Mouse (Mus musculus) stomach, embryonic 14.5 days (tissue): ENCODE measurements around the gene Orai3. TPM values are rescaled to one million over a fixed set of nuclear protein-coding genes. Genes with fewer than 3 reads are reported as not detected.

Experiments used
- ATAC-seq: fragments of 200-750 bp; cut with Nextera tagmentation; 2 replicates; pipeline ENCODE4 v1.8.0; 2017; ENCODE audit warnings: low read depth, moderate TSS enrichment; ENCODE audit not compliant: insufficient number of reproducible peaks, insufficient read depth, low FRiP score
- H3K27ac ChIP-seq: fragments of 300-500 bp; sonication (generic); 2 replicates; pipeline ENCODE4 v1.5.1; 2014; ENCODE audit warnings: mild to moderate bottlenecking, low read length, moderate library complexity, mixed read lengths
- H3K27me3 ChIP-seq: fragments of 300-500 bp; sonication (generic); 2 replicates; pipeline ENCODE4 v1.6.1; 2014; ENCODE audit warnings: low read length, control low read depth, mixed read lengths; ENCODE audit not compliant: control insufficient read depth, insufficient read depth
- H3K36me3 ChIP-seq: fragments of 300-500 bp; sonication (generic); 2 replicates; pipeline ENCODE4 v1.6.1; 2014; ENCODE audit warnings: mild to moderate bottlenecking, control low read depth, low read length, moderate library complexity, mixed read lengths; ENCODE audit not compliant: control insufficient read depth, insufficient read depth
- H3K4me1 ChIP-seq: fragments of 300-500 bp; sonication (generic); 2 replicates; pipeline ENCODE4 v1.6.1; 2014; ENCODE audit warnings: low read length, control low read depth, mixed read lengths; ENCODE audit not compliant: control insufficient read depth, insufficient read depth
- H3K4me2 ChIP-seq: fragments of 300-500 bp; sonication (generic); replicated peaks from 2 replicates; pipeline ENCODE4 v1.6.1; 2014; ENCODE audit warnings: low read depth, low read length, control low read depth
- H3K4me3 ChIP-seq: fragments of 300-500 bp; sonication (generic); 2 replicates; pipeline ENCODE4 v1.5.1; 2014; ENCODE audit warnings: low read depth, low read length, control low read depth
- H3K9ac ChIP-seq: fragments of 300-500 bp; sonication (generic); replicated peaks from 2 replicates; pipeline ENCODE4 v1.6.1; 2014; ENCODE audit warnings: low read depth, mild to moderate bottlenecking, control low read depth, low read length, moderate library complexity, mixed read lengths
- H3K9me3 ChIP-seq: fragments of 300-500 bp; sonication (generic); 2 replicates; pipeline ENCODE4 v1.6.1; 2016; ENCODE audit warnings: low read depth, low read length, control low read depth; ENCODE audit not compliant: control insufficient read depth
- WGBS: fragments of 180-500 bp; shearing (Covaris S2); extraction: QIAGEN DNeasy Blood & Tissue Kit; methylation state at CpG from one replicate; pipeline ENCODE4 v1.1.7; 2014; 5-methylcytosine and 5-hydroxymethylcytosine counted together
- polyA plus RNA-seq: library from polyadenylated mRNA; unstranded; fragments of >200 nt; fragmentation: Nextera tagmentation; extraction: Ambion mirVana; gene quantifications from 2 replicates; pipeline ENCODE4 v1.2.1, GENCODE M21; 2014

Gene Orai3
- polyA plus RNA-seq, 1 experiment from 2014 or later, result 24.8 TPM

DNA sequence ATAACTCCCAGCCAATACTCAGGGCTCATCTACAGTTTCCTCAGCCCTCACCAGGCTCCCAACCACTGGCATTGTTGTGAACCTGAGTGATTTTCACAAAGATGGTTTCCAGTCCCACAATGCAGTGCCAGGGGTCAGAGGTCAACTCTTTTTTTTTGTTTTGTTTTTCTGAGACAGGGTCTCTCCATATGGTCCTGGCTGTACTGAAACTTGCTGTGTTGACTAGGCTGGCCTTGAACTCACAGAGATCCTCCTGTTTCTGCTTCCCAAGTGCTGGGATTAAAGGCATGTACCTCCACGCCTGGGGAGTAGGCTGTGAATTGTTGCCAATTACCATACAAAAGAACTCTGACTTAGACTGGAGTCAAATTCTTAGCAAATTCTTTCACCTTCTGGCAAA lies 40.2 kb downstream of the Orai3 start:
- no peak overlapping the region for H3K4me3 ChIP-seq
- H3K4me1 ChIP-seq, result no peaks in the 10 kb centered on the region
- H3K27ac ChIP-seq, result no peak overlapping the region
- H3K9me3 ChIP-seq, result no peaks in the 10 kb centered on the region
- H3K4me2 ChIP-seq, result no peak overlapping the region
- H3K36me3 ChIP-seq, result no peaks in the 10 kb centered on the region; the same call in none of the 2 replicates
- WGBS, result 97% methylated on average over 1 of the region's 1 CpGs
- ATAC-seq, result no peak
- H3K27me3 ChIP-seq, result no peaks in the 10 kb centered on the region
- no peak overlapping the region for H3K9ac ChIP-seq

DNA sequence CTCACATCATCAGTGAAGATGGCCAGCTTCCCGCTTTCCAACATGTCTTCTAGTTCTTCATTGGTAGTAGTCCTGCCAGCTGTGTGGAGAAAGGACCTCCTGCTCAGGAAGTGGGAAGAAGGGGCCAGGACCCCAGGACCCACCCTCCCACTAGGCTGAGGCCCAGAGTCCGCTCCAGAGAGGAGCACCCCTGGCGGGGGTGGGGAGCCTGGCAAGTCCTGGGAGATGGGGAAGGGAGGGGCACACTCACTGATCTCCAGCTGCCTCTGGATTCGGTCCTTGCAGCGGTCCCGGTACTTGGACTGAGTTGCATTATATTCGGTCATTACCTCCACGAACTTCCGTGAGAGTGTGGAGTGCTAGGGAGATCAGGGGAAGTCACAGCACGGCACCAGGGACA lies 41.0 kb downstream of the Orai3 start:
- H3K36me3 ChIP-seq, result no peaks in the 10 kb centered on the region; the same call in none of the 2 replicates
- H3K9ac ChIP-seq, result no peak overlapping the region
- no peaks in the 10 kb centered on the region for H3K9me3 ChIP-seq
- H3K4me3 ChIP-seq, result no peak overlapping the region
- H3K27me3 ChIP-seq, result no peaks in the 10 kb centered on the region
- H3K27ac ChIP-seq, result no peak overlapping the region
- H3K4me2 ChIP-seq, result no peak overlapping the region
- 75% methylated on average over 10 of the region's 10 CpGs for WGBS
- H3K4me1 ChIP-seq, result no peaks in the 10 kb centered on the region
- ATAC-seq, result no peak

DNA sequence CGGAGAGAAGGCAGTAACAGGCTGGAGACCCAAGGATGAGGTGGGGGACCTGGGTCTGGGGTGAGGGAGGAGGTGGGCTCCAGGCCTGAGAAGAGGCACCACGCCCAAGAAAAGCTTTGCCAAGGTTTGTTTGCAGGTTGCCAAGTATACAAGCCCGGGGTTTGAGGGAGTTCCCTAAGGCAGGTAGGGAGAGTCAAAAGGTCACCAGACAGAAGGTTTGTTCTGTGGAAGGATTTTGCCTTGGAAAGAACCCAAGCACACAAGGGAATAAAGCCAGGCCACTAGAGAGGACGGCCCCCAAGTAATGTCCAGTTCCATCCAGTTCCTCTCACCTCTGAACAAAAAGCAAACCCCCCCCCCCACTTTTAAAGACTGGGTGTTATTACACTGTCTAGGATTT lies 41.6 kb downstream of the Orai3 start:
- no peak overlapping the region for H3K27ac ChIP-seq
- no peaks in the 10 kb centered on the region; the same call in none of the 2 replicates for H3K36me3 ChIP-seq
- no peak overlapping the region for H3K4me3 ChIP-seq
- H3K4me2 ChIP-seq, result no peak overlapping the region
- H3K9ac ChIP-seq, result no peak overlapping the region
- no peaks in the 10 kb centered on the region for H3K4me1 ChIP-seq
- no peaks in the 10 kb centered on the region for H3K9me3 ChIP-seq
- WGBS, result 79% methylated on average over 4 of the region's 4 CpGs
- no peaks in the 10 kb centered on the region for H3K27me3 ChIP-seq
- ATAC-seq, result no peak

DNA sequence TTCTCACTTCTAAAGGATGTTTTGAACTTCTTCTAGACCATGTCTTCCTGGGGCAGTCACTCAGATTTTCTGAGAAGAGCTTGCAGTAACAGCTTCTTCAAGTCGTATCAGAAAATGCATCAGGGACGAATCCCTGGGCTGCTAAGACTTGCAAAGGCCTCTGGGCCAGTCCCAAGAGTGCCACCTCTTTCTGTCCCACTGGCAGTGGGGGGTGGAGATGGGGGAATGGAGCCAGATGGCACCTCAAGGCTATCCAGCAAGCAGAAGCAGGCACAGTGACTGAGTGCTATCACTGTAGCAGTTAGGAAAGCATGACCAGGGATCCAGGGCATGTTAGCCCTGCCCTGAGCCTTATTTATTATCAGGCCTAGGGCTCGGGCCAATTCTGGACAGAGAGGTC lies 42.7 kb downstream of the Orai3 start:
- WGBS, result 84% methylated on average over 3 of the region's 3 CpGs
- Histone ChIP-seq H3K9ac (no peak overlapping the region), H3K4me1 (no peaks in the 10 kb centered on the region), H3K27me3 (no peaks in the 10 kb centered on the region), H3K4me3 (no peak overlapping the region), H3K36me3 (no peaks in the 10 kb centered on the region; the same call in none of the 2 replicates), H3K9me3 (no peaks in the 10 kb centered on the region), H3K27ac (no peak overlapping the region), H3K4me2 (no peak overlapping the region)
- ATAC-seq, result no peak

DNA sequence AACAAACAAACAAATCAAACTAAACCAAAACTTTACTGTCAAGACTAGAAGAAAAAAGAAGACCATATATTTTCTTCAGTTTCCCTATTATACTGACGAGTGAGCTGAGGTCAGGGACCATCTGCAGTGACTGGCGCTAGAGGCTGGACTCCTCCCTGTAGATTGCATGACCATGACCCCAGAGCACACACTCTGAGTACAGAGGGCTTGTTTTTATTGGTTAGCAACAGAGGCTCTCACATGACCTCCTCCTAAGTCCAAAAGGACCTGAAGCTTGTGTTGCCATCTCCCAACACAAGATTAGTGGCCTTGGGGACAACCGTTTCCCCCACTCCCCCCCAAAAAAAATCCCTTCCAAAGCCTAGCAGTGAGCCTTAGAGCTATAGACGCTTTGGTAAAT lies 44.2 kb downstream of the Orai3 start:
- no peak overlapping the region for H3K4me3 ChIP-seq
- no peak overlapping the region for H3K27ac ChIP-seq
- no peak for ATAC-seq
- no peaks in the 10 kb centered on the region; the same call in 1 of the 2 replicates for H3K36me3 ChIP-seq
- H3K4me2 ChIP-seq, result no peak overlapping the region
- no peak overlapping the region for H3K9ac ChIP-seq
- no peaks in the 10 kb centered on the region for H3K27me3 ChIP-seq
- 70% methylated on average over 4 of the region's 4 CpGs for WGBS
- no peaks in the 10 kb centered on the region for H3K4me1 ChIP-seq
- no peaks in the 10 kb centered on the region for H3K9me3 ChIP-seq

DNA sequence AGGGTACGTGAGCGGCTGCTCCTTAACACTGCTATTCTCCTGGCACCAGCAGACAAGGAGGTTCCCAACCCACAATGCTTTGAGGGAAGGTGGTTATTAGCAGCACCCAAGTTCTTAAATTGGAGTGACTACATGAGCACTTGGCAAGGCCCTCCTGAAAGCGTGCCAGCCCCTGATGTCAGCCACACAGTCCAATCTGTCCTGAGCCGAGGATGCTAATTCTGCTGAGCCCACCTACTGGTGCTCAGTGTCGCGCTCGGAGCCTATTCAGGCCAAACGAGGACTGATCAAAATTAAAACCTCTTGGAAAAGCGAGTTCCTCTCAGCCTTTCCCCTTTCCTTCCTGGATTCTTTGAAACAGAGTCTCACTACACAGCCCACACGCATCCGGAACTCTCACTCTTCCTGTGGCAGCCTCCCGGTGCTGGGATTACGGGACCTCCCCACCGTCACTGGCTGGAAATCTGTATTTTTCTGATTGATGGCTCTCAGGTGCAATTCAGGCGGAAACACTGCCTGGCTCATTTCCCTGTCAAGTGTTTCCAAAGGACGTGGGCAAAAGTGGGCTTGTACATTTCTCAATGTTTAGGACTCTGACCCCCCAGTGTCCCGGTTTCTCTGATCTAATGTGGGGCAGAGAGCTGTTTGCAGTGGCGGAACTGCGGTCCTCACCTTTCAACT lies 44.8 kb downstream of the Orai3 start:
- no peak overlapping the region for H3K4me2 ChIP-seq
- no peak overlapping the region for H3K4me3 ChIP-seq
- H3K9me3 ChIP-seq, result no peaks in the 10 kb centered on the region
- H3K27me3 ChIP-seq, result no peaks in the 10 kb centered on the region
- no peak overlapping the region for H3K27ac ChIP-seq
- no peaks in the 10 kb centered on the region for H3K4me1 ChIP-seq
- no peak overlapping the region for H3K9ac ChIP-seq
- WGBS, result 75% methylated on average over 19 of the region's 19 CpGs
- ATAC-seq, result no peak
- no peaks in the 10 kb centered on the region; the same call in 1 of the 2 replicates for H3K36me3 ChIP-seq

DNA sequence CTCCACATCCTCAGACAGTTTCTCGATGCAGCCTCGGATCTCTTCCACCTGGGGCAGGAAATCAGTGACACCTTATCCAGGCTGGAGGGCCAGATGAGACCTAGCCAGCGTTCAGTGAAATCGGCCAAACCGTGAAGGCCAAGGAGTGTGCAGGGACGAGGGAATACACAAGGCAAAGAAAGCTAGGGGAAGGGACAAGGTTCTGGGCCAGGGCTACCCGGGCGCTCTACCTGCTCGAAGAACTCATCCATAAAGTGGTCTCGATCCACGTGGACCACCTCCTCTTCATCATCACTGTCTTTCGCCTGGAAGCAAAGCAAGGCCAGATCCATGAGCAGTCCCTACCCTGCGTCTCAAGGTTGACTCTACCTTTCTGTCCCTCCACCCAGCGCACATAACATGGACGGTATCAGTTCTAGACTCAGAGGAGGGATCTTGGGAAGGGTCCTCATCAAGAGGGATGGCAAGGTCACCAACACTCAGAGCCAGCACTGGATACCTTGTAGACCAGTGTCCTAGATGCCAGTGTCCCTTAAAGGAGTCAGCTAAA lies 45.6 kb downstream of the Orai3 start:
- no peaks in the 10 kb centered on the region; the same call in 1 of the 2 replicates for H3K36me3 ChIP-seq
- WGBS, result 86% methylated on average over 15 of the region's 15 CpGs
- no peak overlapping the region for H3K27ac ChIP-seq
- no peak overlapping the region for H3K4me3 ChIP-seq
- H3K27me3 ChIP-seq, result no peaks in the 10 kb centered on the region
- no peak overlapping the region for H3K9ac ChIP-seq
- no peaks in the 10 kb centered on the region for H3K4me1 ChIP-seq
- H3K9me3 ChIP-seq, result no peaks in the 10 kb centered on the region
- no peak overlapping the region for H3K4me2 ChIP-seq
- no peak for ATAC-seq

DNA sequence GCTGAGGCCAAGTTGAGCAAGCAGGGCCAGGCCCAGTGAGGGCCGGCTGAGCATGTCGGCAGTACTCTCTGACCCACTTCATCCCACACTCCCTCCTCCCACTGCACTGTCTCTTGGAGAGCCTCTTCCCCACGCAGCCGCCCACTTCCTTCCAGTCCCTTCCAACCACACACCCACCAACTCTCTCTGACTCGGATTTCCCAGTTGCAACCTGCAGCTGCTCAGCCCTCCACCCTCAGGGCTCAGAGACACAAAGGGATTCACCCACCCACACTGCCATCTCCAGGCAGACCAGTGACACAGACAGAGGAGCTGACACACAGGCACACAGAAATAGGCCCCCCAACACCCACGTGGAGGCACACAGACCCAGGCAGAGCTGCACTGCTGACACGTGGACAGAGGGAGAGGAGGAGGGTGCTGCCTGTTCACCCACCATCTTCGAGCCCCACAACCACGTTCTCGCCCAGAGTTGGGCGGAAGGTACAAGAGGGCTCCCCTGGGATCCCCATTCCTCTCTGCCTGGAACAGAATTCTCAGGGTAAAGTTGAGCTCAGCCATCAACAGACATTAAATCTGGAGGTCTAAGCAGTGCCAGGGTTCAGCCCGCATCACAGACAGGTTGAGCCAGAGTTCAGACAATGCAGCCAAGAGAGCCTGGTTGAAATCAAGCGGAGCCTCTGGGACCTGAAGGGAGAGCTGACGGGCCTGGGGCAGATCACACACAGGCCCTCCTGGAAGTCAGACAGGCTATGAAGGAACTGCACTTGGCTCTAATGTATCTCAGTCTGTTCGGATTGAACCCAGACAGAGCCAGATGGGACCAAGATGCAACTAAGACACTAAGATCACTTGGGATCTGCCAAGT lies 46.6 kb downstream of the Orai3 start:
- no peaks in the 10 kb centered on the region for H3K4me1 ChIP-seq
- 64% methylated on average over 15 of the region's 15 CpGs for WGBS
- H3K9me3 ChIP-seq, result no peaks in the 10 kb centered on the region
- H3K27me3 ChIP-seq, result no peaks in the 10 kb centered on the region
- no peak overlapping the region for H3K4me2 ChIP-seq
- no peak overlapping the region for H3K27ac ChIP-seq
- H3K36me3 ChIP-seq, result no peaks in the 10 kb centered on the region
- no peak for ATAC-seq
- H3K9ac ChIP-seq, result no peak overlapping the region
- no peak overlapping the region for H3K4me3 ChIP-seq
